Mouse (Mus musculus) embryonic facial prominence, embryonic 14.5 days (tissue): ENCODE data around the gene Gabbr1. TPM values are rescaled to one million over a fixed set of nuclear protein-coding genes. Genes with fewer than 3 reads are reported as not detected.

Experiments
- ATAC-seq: fragments of 200-750 bp; cut with Nextera tagmentation; 2 replicates; pipeline ENCODE4 v1.8.0; 2017; ENCODE audit warnings: low read depth, moderate number of reproducible peaks, moderate TSS enrichment
- DNase-seq: peaks from one replicate; pipeline ENCODE4 v3.0.0-alpha.2; 2015; ENCODE audit warnings: low spot score
- H3K27ac ChIP-seq: fragments of 300-500 bp; sonication (generic); replicated peaks from 2 replicates; pipeline ENCODE4 v1.5.1; 2014; ENCODE audit warnings: low read depth, mild to moderate bottlenecking, low read length, moderate library complexity
- H3K27me3 ChIP-seq: fragments of 300-500 bp; sonication (generic); replicated peaks from 2 replicates; pipeline ENCODE4 v1.6.1; 2014; ENCODE audit warnings: low read length; ENCODE audit not compliant: control insufficient read depth, insufficient read depth
- H3K36me3 ChIP-seq: fragments of 300-500 bp; sonication (generic); 2 replicates; pipeline ENCODE4 v1.6.1; 2014; ENCODE audit warnings: low read length, mixed read lengths; ENCODE audit not compliant: control insufficient read depth, insufficient read depth
- H3K4me1 ChIP-seq: fragments of 300-500 bp; sonication (generic); 2 replicates; pipeline ENCODE4 v1.6.1; 2014; ENCODE audit warnings: antibody characterized with exemption, low read length; ENCODE audit not compliant: control insufficient read depth, insufficient read depth
- H3K4me2 ChIP-seq: fragments of 300-500 bp; sonication (generic); 2 replicates; pipeline ENCODE4 v1.6.1; 2014; ENCODE audit warnings: low read depth, mild to moderate bottlenecking, low read length, moderate library complexity, mixed read lengths
- H3K4me3 ChIP-seq: fragments of 300-500 bp; sonication (generic); 2 replicates; pipeline ENCODE4 v1.5.1; 2014; ENCODE audit warnings: low read depth, mild to moderate bottlenecking, low read length
- H3K9ac ChIP-seq: fragments of 300-500 bp; sonication (generic); 2 replicates; pipeline ENCODE4 v1.6.1; 2014; ENCODE audit warnings: low read depth, mild to moderate bottlenecking, low read length, moderate library complexity, mixed read lengths
- H3K9me3 ChIP-seq: fragments of 300-500 bp; sonication (generic); 2 replicates; pipeline ENCODE4 v1.6.1; 2016; ENCODE audit warnings: low read length; ENCODE audit not compliant: control insufficient read depth
- WGBS: fragments of 180-500 bp; shearing (Covaris S2); extraction: QIAGEN DNeasy Blood & Tissue Kit; methylation state at CpG from one replicate; pipeline ENCODE4 v1.1.7; 2014; 5-methylcytosine and 5-hydroxymethylcytosine counted together
- polyA plus RNA-seq: library from polyadenylated mRNA; unstranded; fragments of >200 nt; fragmentation: Nextera tagmentation; extraction: Ambion mirVana; gene quantifications from 2 replicates; pipeline ENCODE4 v1.2.1, GENCODE M21; 2014

Gabbr1 gene
- polyA plus RNA-seq, 1 experiment from 2014 or later: 8.4 TPM

DNA sequence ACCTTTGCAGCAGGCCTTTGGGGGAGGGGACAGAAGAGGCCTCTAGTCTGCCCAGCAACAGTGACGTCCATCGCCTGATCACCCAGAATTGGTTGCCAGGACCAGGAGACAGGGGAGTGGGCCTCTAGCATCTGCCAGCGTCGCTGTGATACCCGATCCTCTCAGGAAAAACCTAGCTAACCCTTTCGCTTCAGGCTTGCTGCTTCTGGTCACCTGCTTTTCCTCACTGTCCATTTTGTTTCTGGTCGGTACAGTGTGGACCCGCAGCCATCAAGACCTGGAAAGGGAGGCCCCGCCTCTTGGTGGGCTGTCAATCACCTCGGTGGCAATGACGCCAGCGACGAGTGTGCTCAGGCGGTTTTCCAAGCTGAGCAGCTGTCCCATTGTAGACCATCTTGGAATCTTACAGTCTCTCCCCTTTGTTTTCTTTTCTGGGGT, 17.1 kb upstream of the Gabbr1 start:
- 0 out of 2 replicates have a peak, but pooled peaks cover 3% of the 10 kb centered on the region for H3K4me1 ChIP-seq
- DNase-seq (peak; percentile 98), ATAC-seq (peak; percentile 98)
- H3K36me3 ChIP-seq: no peaks in the 10 kb centered on the region
- H3K4me2 ChIP-seq: peak overlapping the region; percentile 60
- no peaks in the 10 kb centered on the region for H3K27me3 ChIP-seq
- H3K9me3 ChIP-seq: no peaks in the 10 kb centered on the region
- H3K9ac ChIP-seq: peak overlapping the region; percentile 53
- WGBS: 0% methylated on average over 14 of the region's 14 CpGs
- H3K27ac ChIP-seq: peak overlapping the region; percentile 98
- peak overlapping the region; percentile 42 for H3K4me3 ChIP-seq

DNA sequence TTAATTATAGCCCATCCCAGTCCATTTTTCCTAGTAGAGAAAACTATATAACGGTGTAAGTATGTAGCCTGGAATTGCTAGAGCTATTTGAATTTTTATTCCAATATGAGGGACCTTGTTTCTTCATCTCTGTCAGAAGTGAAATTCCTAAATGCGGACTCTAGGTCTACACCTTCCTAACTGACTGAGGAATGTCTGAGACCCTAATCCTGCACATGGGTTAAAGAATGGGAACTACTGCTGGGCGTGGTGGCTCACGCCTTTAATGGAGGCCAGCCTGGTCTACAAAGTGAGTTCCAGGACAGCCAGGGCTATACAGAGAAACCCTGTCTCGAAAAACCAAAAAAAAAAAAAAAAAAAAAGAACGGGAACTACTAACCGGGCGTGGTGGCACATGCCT, 16.6 kb upstream of the Gabbr1 start:
- Histone ChIP-seq H3K9ac (peak overlapping the region; percentile 53; the same call in 1 of the 2 replicates), H3K9me3 (no peaks in the 10 kb centered on the region), H3K4me1 (0 out of 2 replicates have a peak, but pooled peaks cover 3% of the 10 kb centered on the region), H3K4me3 (peak overlapping the region; percentile 42), H3K36me3 (no peaks in the 10 kb centered on the region), H3K4me2 (peak overlapping the region; percentile 60), H3K27me3 (no peaks in the 10 kb centered on the region), H3K27ac (peak overlapping the region; percentile 98)
- ATAC-seq: peak; percentile 7; the same call in 1 of the 2 replicates
- WGBS: 67% methylated on average over 8 of the region's 8 CpGs
- no peak for DNase-seq

GRCm38 (mm10) chr17:37039127-37039894, 6.5 kb upstream of the Gabbr1 start:
- H3K27me3 ChIP-seq: no peaks in the 10 kb centered on the region
- WGBS: 61% methylated on average over 2 of the region's 2 CpGs
- DNase-seq: peak; percentile 32

DNA sequence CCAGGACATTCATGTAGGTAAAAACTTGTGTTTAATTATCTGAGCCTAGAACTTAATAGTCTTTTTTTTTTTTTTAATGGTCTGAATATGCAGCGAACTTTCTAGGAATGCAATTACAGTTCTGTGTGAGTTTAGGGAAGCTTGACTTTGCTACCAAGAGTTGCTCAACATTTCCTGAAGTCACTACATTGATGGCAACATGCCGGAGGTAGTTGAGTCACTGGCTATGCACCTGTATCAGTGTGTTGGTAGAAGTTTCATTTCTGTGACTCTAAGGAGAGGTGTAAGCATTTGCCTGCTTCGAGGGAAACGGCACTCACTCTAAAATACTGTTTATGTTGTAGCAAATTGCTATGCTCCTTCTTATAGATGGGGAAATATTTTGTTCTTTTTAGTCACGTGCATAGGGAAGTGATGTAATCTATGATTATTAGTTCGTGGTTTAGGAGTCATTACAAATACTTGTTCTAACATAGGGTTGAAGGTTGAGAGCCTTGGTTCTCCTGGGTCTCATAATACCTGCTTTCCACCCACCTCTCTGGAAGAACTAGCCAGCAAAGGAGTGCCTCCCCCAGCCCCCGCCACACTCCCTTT, 1.0 kb upstream of the Gabbr1 start:
- Histone ChIP-seq H3K4me2 (peak overlapping the region; percentile 88), H3K36me3 (no peaks in the 10 kb centered on the region), H3K27me3 (no peaks in the 10 kb centered on the region; the same call in 1 of the 2 replicates), H3K27ac (no peak overlapping the region), H3K4me3 (peak overlapping the region; percentile 72), H3K4me1 (peaks cover 18% of the 10 kb centered on the region), H3K9ac (peak overlapping the region; percentile 90; the same call in 1 of the 2 replicates), H3K9me3 (no peaks in the 10 kb centered on the region)
- DNase-seq: no peak
- WGBS: 60% methylated on average over 7 of the region's 7 CpGs
- ATAC-seq: no peak

More at GRCm38 (mm10) chr17:37039127-37039894, 6.5 kb upstream of the Gabbr1 start:
- Histone ChIP-seq H3K9ac (no peak overlapping the region), H3K9me3 (no peaks in the 10 kb centered on the region), H3K27ac (no peak overlapping the region), H3K4me2 (no peak overlapping the region), H3K36me3 (no peaks in the 10 kb centered on the region), H3K4me3 (no peak overlapping the region), H3K4me1 (no peaks in the 10 kb centered on the region)
- ATAC-seq: 0 out of 2 replicates have a peak, but pooled peaks have one; percentile 44

DNA sequence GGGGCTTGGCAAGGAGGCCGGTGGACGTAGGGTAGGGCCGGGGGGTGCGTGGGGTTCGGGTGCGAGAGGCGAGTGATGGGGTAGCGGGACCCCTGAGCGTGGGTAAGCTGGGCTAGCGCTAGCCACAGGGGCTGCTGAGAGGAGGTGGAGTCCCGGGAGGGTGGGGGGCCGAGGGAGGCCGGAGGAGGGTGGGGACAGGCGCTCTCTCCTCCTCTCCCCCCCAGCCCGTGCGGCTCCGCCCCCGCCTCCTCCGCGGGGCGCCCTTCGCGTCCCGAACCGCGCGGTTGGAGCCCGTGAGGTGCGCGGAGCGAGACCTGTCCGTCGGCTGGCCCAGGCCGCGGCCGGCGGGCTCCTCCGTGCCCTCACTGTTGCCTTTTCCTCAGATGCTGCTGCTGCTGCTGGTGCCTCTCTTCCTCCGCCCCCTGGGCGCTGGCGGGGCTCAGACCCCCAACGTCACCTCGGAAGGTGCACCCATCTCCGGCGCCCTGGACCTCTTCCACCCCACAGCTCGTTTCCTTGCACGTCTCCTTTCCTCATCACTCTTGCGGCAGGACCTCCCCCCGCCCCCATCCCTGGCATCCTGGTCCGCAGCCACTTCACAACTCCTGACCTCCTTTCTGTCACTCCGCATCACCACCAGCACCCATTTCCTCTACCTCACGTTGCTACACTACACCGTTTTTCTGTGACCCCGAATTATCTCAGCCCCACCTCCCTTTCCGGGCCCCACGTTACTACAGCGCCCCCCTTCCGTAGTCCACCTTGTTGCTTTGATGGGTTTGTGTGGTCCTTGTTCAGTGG, 746 bp downstream of the Gabbr1 start:
- no peaks in the 10 kb centered on the region for H3K36me3 ChIP-seq
- peaks cover 21% of the 10 kb centered on the region for H3K4me1 ChIP-seq
- peak overlapping the region; percentile 86 for H3K27ac ChIP-seq
- peak overlapping the region; percentile 88 for H3K4me2 ChIP-seq
- peak overlapping the region; percentile 72 for H3K4me3 ChIP-seq
- no peaks in the 10 kb centered on the region for H3K9me3 ChIP-seq
- peak overlapping the region; percentile 90 for H3K9ac ChIP-seq
- 2% methylated on average over 16 of the region's 58 CpGs for WGBS
- H3K27me3 ChIP-seq: no peaks in the 10 kb centered on the region; the same call in 1 of the 2 replicates
- ATAC-seq (peak; percentile 78), DNase-seq (peak; percentile 82)

DNA sequence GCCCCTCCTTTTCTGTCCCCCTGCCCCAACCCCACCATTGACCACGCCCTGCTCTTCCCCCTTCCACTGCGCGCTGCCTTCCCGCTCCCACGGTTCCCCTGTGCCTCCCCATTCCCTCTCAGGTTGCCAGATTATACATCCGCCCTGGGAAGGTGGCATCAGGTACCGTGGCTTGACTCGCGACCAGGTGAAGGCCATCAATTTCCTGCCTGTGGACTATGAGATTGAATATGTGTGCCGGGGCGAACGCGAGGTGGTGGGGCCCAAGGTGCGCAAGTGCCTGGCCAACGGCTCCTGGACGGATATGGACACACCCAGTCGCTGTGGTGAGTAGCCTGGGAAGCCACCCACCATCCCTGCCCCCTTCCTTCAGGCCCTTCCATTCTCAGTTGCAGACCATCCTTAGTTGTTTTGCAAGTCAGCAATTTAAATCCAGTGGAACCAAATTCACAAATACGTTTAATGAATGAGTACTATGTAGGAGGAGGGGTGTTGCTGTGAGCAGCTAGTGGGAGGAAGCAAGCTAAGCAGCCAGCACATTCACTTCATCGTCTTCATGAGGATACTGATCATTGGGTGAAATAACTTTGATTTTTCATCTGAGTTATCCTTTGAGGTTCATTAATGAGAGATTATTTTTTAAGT, 1.7 kb downstream of the Gabbr1 start:
- DNase-seq (no peak), ATAC-seq (no peak)
- H3K36me3 ChIP-seq: no peaks in the 10 kb centered on the region
- H3K9ac ChIP-seq: peak overlapping the region; percentile 90
- no peaks in the 10 kb centered on the region for H3K9me3 ChIP-seq
- peak overlapping the region; percentile 88 for H3K4me2 ChIP-seq
- 18% methylated on average over 19 of the region's 19 CpGs for WGBS
- H3K4me3 ChIP-seq: peak overlapping the region; percentile 72
- H3K4me1 ChIP-seq: peaks cover 21% of the 10 kb centered on the region
- no peaks in the 10 kb centered on the region; the same call in 1 of the 2 replicates for H3K27me3 ChIP-seq
- H3K27ac ChIP-seq: no peak overlapping the region

DNA sequence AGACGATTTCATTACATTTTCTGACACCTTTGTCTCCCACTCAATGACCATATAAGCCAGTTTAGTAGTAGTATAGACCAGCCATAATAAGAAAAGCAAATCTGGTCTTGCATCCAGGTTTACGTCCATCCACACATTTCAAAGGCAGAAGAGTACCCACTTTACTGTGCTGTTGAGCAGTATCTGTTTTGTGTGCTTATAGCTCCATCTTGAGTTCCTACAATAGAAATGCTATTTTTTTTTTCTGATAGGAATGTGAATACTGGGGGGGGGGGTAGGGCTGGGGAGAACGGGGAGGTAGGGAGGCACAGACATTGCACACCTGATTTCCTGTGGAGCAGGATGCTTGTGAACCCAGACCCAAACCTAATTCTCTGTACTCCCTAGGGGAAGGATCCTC, 2.2 kb downstream of the Gabbr1 start:
- DNase-seq (peak; percentile 74), ATAC-seq (no peak)
- Histone ChIP-seq H3K27me3 (no peaks in the 10 kb centered on the region; the same call in 1 of the 2 replicates), H3K9ac (peak overlapping the region; percentile 8; the same call in 1 of the 2 replicates), H3K9me3 (no peaks in the 10 kb centered on the region), H3K4me1 (peaks cover 21% of the 10 kb centered on the region), H3K4me3 (0 out of 2 replicates have a peak overlapping the region, but pooled peaks have one; percentile 72), H3K36me3 (no peaks in the 10 kb centered on the region), H3K4me2 (peak overlapping the region; percentile 88), H3K27ac (no peak overlapping the region)
- 31% methylated on average over 3 of the region's 3 CpGs for WGBS

DNA sequence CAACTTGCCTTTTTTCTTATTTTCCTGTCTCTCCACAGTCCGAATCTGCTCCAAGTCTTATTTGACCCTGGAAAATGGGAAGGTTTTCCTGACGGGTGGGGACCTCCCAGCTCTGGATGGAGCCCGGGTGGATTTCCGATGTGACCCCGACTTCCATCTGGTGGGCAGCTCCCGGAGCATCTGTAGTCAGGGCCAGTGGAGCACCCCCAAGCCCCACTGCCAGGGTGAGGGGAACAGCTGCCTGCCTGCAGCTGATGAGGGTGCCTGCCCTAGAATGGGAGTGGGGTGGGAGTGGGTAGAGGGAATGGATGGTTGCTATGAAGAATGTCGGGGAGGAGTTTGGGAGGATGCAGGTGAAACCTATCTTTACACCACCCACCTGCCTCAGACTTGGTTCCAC, 2.6 kb downstream of the Gabbr1 start:
- peaks cover 21% of the 10 kb centered on the region for H3K4me1 ChIP-seq
- H3K9me3 ChIP-seq: no peaks in the 10 kb centered on the region
- H3K4me3 ChIP-seq: no peak overlapping the region
- H3K27ac ChIP-seq: no peak overlapping the region
- no peaks in the 10 kb centered on the region; the same call in 1 of the 2 replicates for H3K27me3 ChIP-seq
- 54% methylated on average over 7 of the region's 7 CpGs for WGBS
- peak overlapping the region; percentile 26; the same call in 1 of the 2 replicates for H3K4me2 ChIP-seq
- DNase-seq (no peak), ATAC-seq (no peak)
- H3K36me3 ChIP-seq: no peaks in the 10 kb centered on the region
- H3K9ac ChIP-seq: peak overlapping the region; percentile 8; the same call in 1 of the 2 replicates
